Mouse (Mus musculus): ENCODE measurements around the gene Sox5. TPM values are rescaled to one million over a fixed set of nuclear protein-coding genes. Genes with fewer than 3 reads are reported as not detected.

The Sox5 gene
- polyA plus RNA-seq, 1 experiment from 2014 or later, result 34.8 TPM

- Histone ChIP-seq H3K4me1 (0 out of 2 replicates have a peak, but pooled peaks cover 6% of the 10 kb centered on the region), H3K36me3 (no peaks in the 10 kb centered on the region), H3K27ac (replicated peaks) (no peak overlapping the region), H3K4me3 (replicated peaks) (no peak overlapping the region), H3K9me3 (replicated peaks) (no peaks in the 10 kb centered on the region), H3K9ac (replicated peaks) (no peak overlapping the region), H3K27me3 (replicated peaks) (no peaks in the 10 kb centered on the region), H3K4me2 (no peak overlapping the region)
- 69% methylated on average over 4 of the region's 4 CpGs for WGBS
- ATAC-seq (ENCODE audit: low FRiP score), result no peak
These were observed 137.1 kb downstream of the Sox5 start for GRCm38 (mm10) chr6:144644711-144645110.

GRCm38 (mm10) chr6:144643601-144644000 lies 138.2 kb downstream of the Sox5 start:
- H3K9ac ChIP-seq (replicated peaks), result no peak overlapping the region
- H3K4me3 ChIP-seq (replicated peaks), result no peak overlapping the region
- no peak overlapping the region for H3K4me2 ChIP-seq
- WGBS, result 77% methylated on average over 5 of the region's 5 CpGs
- H3K27me3 ChIP-seq (replicated peaks), result no peaks in the 10 kb centered on the region
- no peaks in the 10 kb centered on the region for H3K36me3 ChIP-seq
- no peak for ATAC-seq (ENCODE audit: low FRiP score)
- no peak overlapping the region for H3K27ac ChIP-seq (replicated peaks)
- no peaks in the 10 kb centered on the region for H3K9me3 ChIP-seq (replicated peaks)
- H3K4me1 ChIP-seq, result 0 out of 2 replicates have a peak, but pooled peaks cover 6% of the 10 kb centered on the region

- Histone ChIP-seq H3K27ac (replicated peaks) (no peak overlapping the region), H3K27me3 (replicated peaks) (no peaks in the 10 kb centered on the region), H3K4me2 (no peak overlapping the region), H3K36me3 (no peaks in the 10 kb centered on the region), H3K4me3 (replicated peaks) (no peak overlapping the region), H3K4me1 (0 out of 2 replicates have a peak, but pooled peaks cover 6% of the 10 kb centered on the region), H3K9ac (replicated peaks) (no peak overlapping the region), H3K9me3 (replicated peaks) (no peaks in the 10 kb centered on the region)
- WGBS, result 77% methylated on average over 5 of the region's 5 CpGs
- no peak for ATAC-seq (ENCODE audit: low FRiP score)
These were observed 139.9 kb downstream of the Sox5 start for GRCm38 (mm10) chr6:144641888-144642287.

GRCm38 (mm10) chr6:144640591-144640990 lies 141.2 kb downstream of the Sox5 start:
- 84% methylated on average over 3 of the region's 3 CpGs for WGBS
- ATAC-seq (ENCODE audit: low FRiP score), result no peak
- Histone ChIP-seq H3K9ac (replicated peaks) (no peak overlapping the region), H3K27me3 (replicated peaks) (no peaks in the 10 kb centered on the region), H3K4me1 (0 out of 2 replicates have a peak, but pooled peaks cover 6% of the 10 kb centered on the region), H3K4me2 (no peak overlapping the region), H3K4me3 (replicated peaks) (no peak overlapping the region), H3K27ac (replicated peaks) (no peak overlapping the region), H3K36me3 (no peaks in the 10 kb centered on the region), H3K9me3 (replicated peaks) (no peaks in the 10 kb centered on the region)

- no peak overlapping the region for H3K4me3 ChIP-seq (replicated peaks)
These were observed 143.2 kb downstream of the Sox5 start for GRCm38 (mm10) chr6:144638547-144638946.

GRCm38 (mm10) chr6:144627539-144628115 lies 154.2 kb downstream of the Sox5 start:
- Histone ChIP-seq H3K4me1 (no peaks in the 10 kb centered on the region), H3K27me3 (replicated peaks) (no peaks in the 10 kb centered on the region), H3K9me3 (replicated peaks) (no peaks in the 10 kb centered on the region), H3K9ac (replicated peaks) (no peak overlapping the region), H3K4me3 (replicated peaks) (no peak overlapping the region), H3K36me3 (no peaks in the 10 kb centered on the region), H3K27ac (replicated peaks) (no peak overlapping the region), H3K4me2 (no peak overlapping the region)
- 80% methylated on average over 7 of the region's 7 CpGs for whole genome bisulfite sequencing
- ATAC-seq (ENCODE audit: low FRiP score), result no peak

More at GRCm38 (mm10) chr6:144638547-144638946, 143.2 kb downstream of the Sox5 start:
- Histone ChIP-seq H3K27me3 (replicated peaks) (no peaks in the 10 kb centered on the region), H3K4me2 (no peak overlapping the region), H3K4me1 (0 out of 2 replicates have a peak, but pooled peaks cover 6% of the 10 kb centered on the region), H3K9me3 (replicated peaks) (no peaks in the 10 kb centered on the region), H3K27ac (replicated peaks) (no peak overlapping the region), H3K36me3 (no peaks in the 10 kb centered on the region), H3K9ac (replicated peaks) (no peak overlapping the region)
- WGBS, result 57% methylated on average over 5 of the region's 5 CpGs
- ATAC-seq (ENCODE audit: low FRiP score), result no peak

GRCm38 (mm10) chr6:144621089-144621769 lies 160.5 kb downstream of the Sox5 start:
- no peak overlapping the region for H3K4me2 ChIP-seq
- H3K36me3 ChIP-seq, result no peaks in the 10 kb centered on the region
- no peaks in the 10 kb centered on the region for H3K9me3 ChIP-seq (replicated peaks)
- no peaks in the 10 kb centered on the region for H3K27me3 ChIP-seq (replicated peaks)
- no peak overlapping the region for H3K9ac ChIP-seq (replicated peaks)
- no peaks in the 10 kb centered on the region for H3K4me1 ChIP-seq
- no peak overlapping the region for H3K27ac ChIP-seq (replicated peaks)
- no peak overlapping the region for H3K4me3 ChIP-seq (replicated peaks)
- no peak for ATAC-seq (ENCODE audit: low FRiP score)
- 45% methylated on average over 3 of the region's 3 CpGs for WGBS

GRCm38 (mm10) chr6:144611383-144611791 lies 170.4 kb downstream of the Sox5 start:
- ATAC-seq (ENCODE audit: low FRiP score), result no peak
- Histone ChIP-seq H3K9me3 (replicated peaks) (no peaks in the 10 kb centered on the region), H3K27me3 (replicated peaks) (no peaks in the 10 kb centered on the region), H3K4me1 (peaks cover 11% of the 10 kb centered on the region), H3K9ac (replicated peaks) (no peak overlapping the region), H3K4me3 (replicated peaks) (no peak overlapping the region), H3K4me2 (0 out of 2 replicates have a peak overlapping the region, but pooled peaks have one; percentile 13), H3K36me3 (no peaks in the 10 kb centered on the region), H3K27ac (replicated peaks) (0 out of 2 replicates have a peak overlapping the region, but pooled peaks have one; percentile 9)
- 14% methylated on average over 4 of the region's 4 CpGs for WGBS

GRCm38 (mm10) chr6:144610878-144611277 lies 170.9 kb downstream of the Sox5 start:
- H3K9me3 ChIP-seq (replicated peaks), result no peaks in the 10 kb centered on the region
- ATAC-seq (ENCODE audit: low FRiP score), result no peak
- no peaks in the 10 kb centered on the region for H3K36me3 ChIP-seq
- no peak overlapping the region for H3K9ac ChIP-seq (replicated peaks)
- H3K4me1 ChIP-seq, result peaks cover 11% of the 10 kb centered on the region
- 0 out of 2 replicates have a peak overlapping the region, but pooled peaks have one; percentile 13 for H3K4me2 ChIP-seq
- H3K27ac ChIP-seq (replicated peaks), result 0 out of 2 replicates have a peak overlapping the region, but pooled peaks have one; percentile 9
- no peak overlapping the region for H3K4me3 ChIP-seq (replicated peaks)
- 47% methylated on average over 8 of the region's 8 CpGs for WGBS
- no peaks in the 10 kb centered on the region for H3K27me3 ChIP-seq (replicated peaks)

- WGBS, result 92% methylated on average over 4 of the region's 4 CpGs
These were observed 178.9 kb downstream of the Sox5 start for GRCm38 (mm10) chr6:144602883-144603282.

GRCm38 (mm10) chr6:144600351-144600750 lies 181.4 kb downstream of the Sox5 start:
- no peak for ATAC-seq (ENCODE audit: low FRiP score)
- H3K4me2 ChIP-seq, result no peak overlapping the region
- 89% methylated on average over 5 of the region's 5 CpGs for WGBS

More at GRCm38 (mm10) chr6:144602883-144603282, 178.9 kb downstream of the Sox5 start:
- Histone ChIP-seq H3K4me2 (no peak overlapping the region), H3K9me3 (replicated peaks) (no peaks in the 10 kb centered on the region), H3K27ac (replicated peaks) (no peak overlapping the region), H3K9ac (replicated peaks) (no peak overlapping the region), H3K27me3 (replicated peaks) (no peaks in the 10 kb centered on the region), H3K4me3 (replicated peaks) (no peak overlapping the region), H3K36me3 (no peaks in the 10 kb centered on the region), H3K4me1 (peaks cover 7% of the 10 kb centered on the region)
- ATAC-seq (ENCODE audit: low FRiP score), result no peak

More at GRCm38 (mm10) chr6:144600351-144600750, 181.4 kb downstream of the Sox5 start:
- Histone ChIP-seq H3K27ac (replicated peaks) (no peak overlapping the region), H3K36me3 (no peaks in the 10 kb centered on the region), H3K4me1 (peaks cover 24% of the 10 kb centered on the region), H3K27me3 (replicated peaks) (no peaks in the 10 kb centered on the region), H3K4me3 (replicated peaks) (no peak overlapping the region), H3K9ac (replicated peaks) (no peak overlapping the region), H3K9me3 (replicated peaks) (no peaks in the 10 kb centered on the region)

All from neural tube, embryonic 15.5 days (tissue).